Mouse (Mus musculus): ENCODE data around the gene Nsun5.

- TF ChIP-seq CTCF (IDR thresholded peaks at IDR 0.05; ENCODE audit: low read depth, low read length) (no peak), TAL1 (conservative IDR thresholded peaks at IDR 0.05; ENCODE audit: low read depth, low read length) (no peak), GATA1 (IDR thresholded peaks at IDR 0.05; ENCODE audit: borderline replicate concordance, low read length) (no peak), GATA2 (IDR thresholded peaks at IDR 0.05; ENCODE audit: borderline replicate concordance, low read depth, low read length) (no peak)
Observed at GRCm38 (mm10) chr5:135405437-135405836, 35.7 kb downstream of the Nsun5 start.
